Mouse (Mus musculus) midbrain, embryonic 11.5 days (tissue): ENCODE measurements at regions not wholly inside any gene's neighbourhood (a gene's known extent, or its start where the extent isn't known, plus 50 kb on each side); places are given as distances from the start of the nearest gene placed in this dataset.

Source experiments
- ATAC-seq: fragments of 200-750 bp; cut with Nextera tagmentation; 2 replicates; pipeline ENCODE4 v1.8.0; 2017; ENCODE audit warnings: moderate TSS enrichment, moderate library complexity; ENCODE audit not compliant: low FRiP score
- DNase-seq: peaks from one replicate; pipeline ENCODE4 v3.0.0; 2015; ENCODE audit warnings: low spot score; ENCODE audit errors: missing footprints
- H3K27ac ChIP-seq: fragments of 300-500 bp; sonication (generic); 2 replicates; pipeline ENCODE4 v1.5.1; 2014; ENCODE audit warnings: low read depth, low read length
- H3K27me3 ChIP-seq: fragments of 300-500 bp; sonication (generic); 2 replicates; pipeline ENCODE4 v1.6.1; 2014; ENCODE audit warnings: mild to moderate bottlenecking, low read length, moderate library complexity, mixed read lengths; ENCODE audit not compliant: control insufficient read depth, insufficient read depth
- H3K36me3 ChIP-seq: fragments of 300-500 bp; sonication (generic); 2 replicates; pipeline ENCODE4 v1.6.1; 2014; ENCODE audit warnings: mild to moderate bottlenecking, low read length, moderate library complexity, mixed read lengths; ENCODE audit not compliant: control insufficient read depth, insufficient read depth
- H3K4me1 ChIP-seq: fragments of 300-500 bp; sonication (generic); 2 replicates; pipeline ENCODE4 v1.6.1; 2014; ENCODE audit warnings: low read length; ENCODE audit not compliant: control insufficient read depth, insufficient read depth
- H3K4me2 ChIP-seq: fragments of 300-500 bp; sonication (generic); 2 replicates; pipeline ENCODE4 v1.6.1; 2014; ENCODE audit warnings: mild to moderate bottlenecking, moderate library complexity
- H3K4me3 ChIP-seq: fragments of 300-500 bp; sonication (generic); 2 replicates; pipeline ENCODE4 v1.5.1; 2014; ENCODE audit warnings: low read depth, low read length
- H3K9ac ChIP-seq: fragments of 300-500 bp; sonication (generic); 2 replicates; pipeline ENCODE4 v1.6.1; 2014; ENCODE audit warnings: low read length
- H3K9me3 ChIP-seq: fragments of 300-500 bp; sonication (generic); 2 replicates; pipeline ENCODE4 v1.6.1; 2016; ENCODE audit warnings: low read length; ENCODE audit not compliant: control insufficient read depth
- WGBS: fragments of 180-500 bp; shearing (Covaris S2); extraction: QIAGEN DNeasy Blood & Tissue Kit; methylation state at CpG from one replicate; pipeline ENCODE4 v1.1.7; 2014; 5-methylcytosine and 5-hydroxymethylcytosine counted together

GRCm38 (mm10) chr6:51786836-51787235, 225.5 kb downstream of the Skap2 start:
- Histone ChIP-seq H3K4me1 (no peaks in the 10 kb centered on the region), H3K4me2 (no peak overlapping the region), H3K27me3 (no peaks in the 10 kb centered on the region), H3K27ac (no peak overlapping the region), H3K36me3 (no peaks in the 10 kb centered on the region), H3K4me3 (no peak overlapping the region), H3K9ac (no peak overlapping the region), H3K9me3 (no peaks in the 10 kb centered on the region)
- DNase-seq = peak; percentile 75
- no peak for ATAC-seq
- 76% methylated on average over 3 of the region's 3 CpGs for WGBS

- WGBS = 92% methylated on average over 9 of the region's 9 CpGs
- no peaks in the 10 kb centered on the region for H3K4me1 ChIP-seq
These were observed 224.2 kb downstream of the Skap2 start for GRCm38 (mm10) chr6:51788156-51788555.

GRCm38 (mm10) chr6:51790293-51790692, 222.1 kb downstream of the Skap2 start:
- Histone ChIP-seq H3K4me2 (no peak overlapping the region), H3K36me3 (no peaks in the 10 kb centered on the region), H3K4me1 (no peaks in the 10 kb centered on the region), H3K27ac (no peak overlapping the region), H3K27me3 (no peaks in the 10 kb centered on the region), H3K4me3 (no peak overlapping the region), H3K9ac (no peak overlapping the region), H3K9me3 (no peaks in the 10 kb centered on the region)
- ATAC-seq (no peak), DNase-seq (peak; percentile 79)
- 79% methylated on average over 5 of the region's 5 CpGs for WGBS

More at GRCm38 (mm10) chr6:51788156-51788555, 224.2 kb downstream of the Skap2 start:
- Histone ChIP-seq H3K36me3 (no peaks in the 10 kb centered on the region), H3K4me3 (no peak overlapping the region), H3K4me2 (no peak overlapping the region), H3K9ac (no peak overlapping the region), H3K27ac (no peak overlapping the region), H3K9me3 (no peaks in the 10 kb centered on the region), H3K27me3 (no peaks in the 10 kb centered on the region)
- DNase-seq (peak; percentile 59), ATAC-seq (no peak)

DNA sequence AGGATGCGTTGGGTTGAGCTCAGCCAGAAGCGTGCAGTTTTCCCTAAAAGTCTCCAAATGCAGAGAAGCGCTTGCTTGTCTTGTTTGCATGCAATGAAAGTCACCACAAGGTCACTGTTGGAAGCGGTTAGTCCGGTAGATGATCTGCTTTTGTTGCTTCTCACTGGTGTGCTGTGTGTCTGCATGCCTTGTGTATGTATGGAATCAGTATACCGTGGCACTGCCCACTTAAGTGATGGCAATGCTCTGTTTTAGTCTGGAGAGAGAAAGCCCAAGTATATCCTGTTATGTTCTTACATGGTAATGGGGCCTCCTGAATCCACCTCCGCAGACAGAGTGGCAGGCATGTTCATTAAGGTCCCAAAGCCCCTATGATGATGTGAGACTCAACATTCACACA, 221.7 kb downstream of the Skap2 start:
- ATAC-seq (no peak), DNase-seq (peak; percentile 78)
- Histone ChIP-seq H3K27me3 (no peaks in the 10 kb centered on the region), H3K4me2 (no peak overlapping the region), H3K4me1 (no peaks in the 10 kb centered on the region), H3K9ac (no peak overlapping the region), H3K4me3 (no peak overlapping the region), H3K27ac (no peak overlapping the region), H3K9me3 (no peaks in the 10 kb centered on the region), H3K36me3 (no peaks in the 10 kb centered on the region)
- 87% methylated on average over 7 of the region's 7 CpGs for WGBS

DNA sequence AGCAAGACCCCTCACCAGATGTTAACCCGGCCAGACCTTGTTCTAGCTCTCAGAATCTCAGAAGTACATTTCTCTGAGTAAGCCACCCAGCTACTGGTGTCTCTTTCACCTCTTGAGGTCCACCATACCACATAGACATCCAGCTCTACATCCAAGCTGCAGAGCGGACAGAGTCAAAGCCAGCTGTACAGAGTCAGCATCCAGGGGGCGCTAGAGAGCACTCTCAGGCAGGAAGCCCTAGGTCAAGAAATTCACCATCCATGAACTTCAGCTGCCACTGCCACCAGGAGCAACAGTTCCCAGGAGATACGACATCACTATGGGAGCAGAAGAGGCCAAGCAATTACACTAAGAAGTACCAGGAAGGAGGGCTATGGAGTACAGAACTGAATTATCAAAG, 217.0 kb downstream of the Skap2 start:
- Histone ChIP-seq H3K9me3 (no peaks in the 10 kb centered on the region), H3K4me1 (no peaks in the 10 kb centered on the region)
- no peak for ATAC-seq

DNA sequence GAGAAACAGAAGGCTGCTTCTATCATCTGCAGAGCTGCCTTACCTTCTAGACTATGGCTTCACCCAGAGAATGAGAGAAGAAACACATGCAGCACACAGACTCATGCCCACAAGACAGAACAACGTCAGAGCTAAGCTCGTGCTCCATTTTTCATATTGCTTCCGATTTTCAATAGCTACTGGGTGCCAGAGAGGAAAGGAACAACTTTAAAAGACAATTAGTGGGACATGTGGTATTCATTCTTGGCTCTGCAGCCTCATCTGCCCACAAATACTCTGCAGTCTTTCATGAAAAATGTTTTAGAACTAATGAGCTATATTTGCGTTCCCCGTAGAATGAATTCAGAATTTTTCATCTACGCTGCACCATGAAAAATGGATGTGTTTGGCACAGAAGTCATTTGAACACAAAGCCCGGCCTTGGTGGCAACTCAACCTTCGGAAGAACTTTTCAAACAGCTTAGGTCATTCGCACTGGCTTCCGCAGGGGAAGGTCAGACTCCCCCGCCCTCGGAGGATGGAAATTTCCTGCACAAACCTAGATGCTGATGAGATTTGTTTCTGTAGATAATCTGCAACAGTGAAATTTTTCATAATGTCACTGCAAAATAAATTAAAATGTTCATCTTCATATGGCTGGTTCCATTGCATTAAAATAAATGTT, 213.6 kb downstream of the Skap2 start:
- WGBS = 89% methylated on average over 12 of the region's 12 CpGs

More for the DNA sequence above, 217.0 kb downstream of the Skap2 start:
- H3K27me3 ChIP-seq = no peaks in the 10 kb centered on the region
- H3K4me2 ChIP-seq = no peak overlapping the region
- no peak overlapping the region for H3K4me3 ChIP-seq
- peak; percentile 69 for DNase-seq
- WGBS = 53% methylated on average over 4 of the region's 4 CpGs
- H3K9ac ChIP-seq = no peak overlapping the region
- no peak overlapping the region for H3K27ac ChIP-seq
- no peaks in the 10 kb centered on the region for H3K36me3 ChIP-seq

DNA sequence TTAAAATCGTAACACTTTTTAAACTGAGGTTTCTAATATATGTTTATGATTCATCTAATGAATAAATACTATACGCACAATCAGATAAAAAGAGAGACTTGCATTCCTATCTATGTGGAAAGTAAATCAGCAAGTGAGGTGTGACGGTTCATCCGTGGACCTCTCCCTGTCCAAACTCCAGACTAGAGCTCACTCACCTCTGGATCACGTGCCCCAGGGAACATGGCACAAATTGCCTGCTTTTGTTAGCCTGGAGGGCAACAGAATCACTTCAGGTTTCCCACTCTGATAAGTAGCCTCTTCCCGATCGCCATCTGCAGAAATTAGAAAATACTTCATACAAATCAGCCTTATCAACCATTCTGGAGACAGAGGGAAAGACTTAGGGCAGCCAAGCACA, 206.7 kb downstream of the Skap2 start:
- no peaks in the 10 kb centered on the region for H3K4me1 ChIP-seq
- H3K27ac ChIP-seq = no peak overlapping the region
- 88% methylated on average over 7 of the region's 7 CpGs for WGBS
- no peaks in the 10 kb centered on the region for H3K9me3 ChIP-seq
- no peak overlapping the region for H3K4me2 ChIP-seq
- H3K9ac ChIP-seq = no peak overlapping the region
- ATAC-seq (no peak), DNase-seq (no peak)
- H3K27me3 ChIP-seq = no peaks in the 10 kb centered on the region
- no peak overlapping the region for H3K4me3 ChIP-seq
- H3K36me3 ChIP-seq = no peaks in the 10 kb centered on the region

More for the DNA sequence above, 213.6 kb downstream of the Skap2 start:
- Histone ChIP-seq H3K9me3 (no peaks in the 10 kb centered on the region), H3K9ac (no peak overlapping the region), H3K36me3 (no peaks in the 10 kb centered on the region), H3K4me1 (no peaks in the 10 kb centered on the region), H3K27ac (no peak overlapping the region), H3K27me3 (no peaks in the 10 kb centered on the region), H3K4me2 (no peak overlapping the region), H3K4me3 (no peak overlapping the region)
- ATAC-seq (no peak), DNase-seq (peak; percentile 8)
